Mouse (Mus musculus) urinary bladder, postnatal 25 days (tissue): ENCODE results near the gene Cabp4.

Experiments used
- DNase-seq: peaks from one replicate; pipeline ENCODE4 v3.0.0; 2022; ENCODE audit warnings: low spot score

The Cabp4 gene

GRCm38 (mm10) chr19:4164721-4165120 is 20.9 kb upstream of the Cabp4 start:
- DNase-seq, result no peak

GRCm38 (mm10) chr19:4164100-4164499 is 20.3 kb upstream of the Cabp4 start:
- no peak for DNase-seq

GRCm38 (mm10) chr19:4163543-4163887 is 19.7 kb upstream of the Cabp4 start:
- no peak for DNase-seq

GRCm38 (mm10) chr19:4162646-4163542 is 19.1 kb upstream of the Cabp4 start, which contains the start of gene Rps6kb2:
Gene Rps6kb2 (minus strand): TSS chr19:4163354.
- peak; percentile 95 for DNase-seq

DNA sequence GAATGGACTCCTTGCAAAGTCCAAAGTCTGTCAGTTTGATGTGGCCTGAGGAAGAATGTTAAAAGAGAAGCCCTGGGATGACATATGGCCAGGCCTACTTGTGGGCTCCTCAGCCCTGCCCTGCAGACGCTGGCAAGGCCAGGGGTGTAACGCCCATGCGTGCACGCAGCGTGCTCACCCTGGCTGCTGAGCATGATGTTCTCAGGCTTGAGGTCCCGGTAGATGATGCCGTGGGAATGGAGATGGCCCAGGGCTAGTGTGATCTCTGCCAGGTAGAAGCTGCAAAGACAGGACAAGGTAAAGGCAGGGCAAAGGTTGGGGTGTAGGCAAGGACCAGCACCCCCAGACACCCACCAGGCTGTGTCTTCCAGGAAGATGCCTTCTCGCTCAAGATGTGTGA is 15.2 kb upstream of the Cabp4 start:
- no peak for DNase-seq

GRCm38 (mm10) chr19:4156771-4157170 is 12.9 kb upstream of the Cabp4 start:
- DNase-seq, result no peak

DNA sequence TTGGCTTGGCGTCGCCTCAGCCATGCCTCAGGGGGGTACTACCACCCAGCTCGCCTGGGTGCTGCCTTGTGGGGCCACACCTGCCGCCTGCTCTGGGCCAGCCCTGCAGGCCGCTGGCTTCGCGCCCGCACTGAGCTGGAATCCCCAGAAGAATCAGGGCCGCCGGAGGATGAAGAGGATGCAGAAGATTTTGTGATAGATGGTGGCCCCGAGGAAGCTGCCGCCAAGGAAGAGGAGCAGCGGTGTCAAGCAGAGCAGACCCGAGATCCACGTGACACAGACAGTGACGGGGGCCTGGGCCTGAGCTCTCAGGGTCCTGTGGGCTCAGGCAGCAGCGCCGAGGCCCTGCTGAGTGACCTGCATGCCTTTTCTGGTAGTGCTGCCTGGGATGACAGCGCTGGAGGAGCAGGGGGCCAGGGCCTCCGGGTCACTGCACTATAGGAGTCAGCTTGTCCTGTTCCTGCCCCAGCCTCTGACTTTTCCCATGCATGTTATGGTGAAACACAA is 12.3 kb upstream of the Cabp4 start:
- DNase-seq, result no peak

DNA sequence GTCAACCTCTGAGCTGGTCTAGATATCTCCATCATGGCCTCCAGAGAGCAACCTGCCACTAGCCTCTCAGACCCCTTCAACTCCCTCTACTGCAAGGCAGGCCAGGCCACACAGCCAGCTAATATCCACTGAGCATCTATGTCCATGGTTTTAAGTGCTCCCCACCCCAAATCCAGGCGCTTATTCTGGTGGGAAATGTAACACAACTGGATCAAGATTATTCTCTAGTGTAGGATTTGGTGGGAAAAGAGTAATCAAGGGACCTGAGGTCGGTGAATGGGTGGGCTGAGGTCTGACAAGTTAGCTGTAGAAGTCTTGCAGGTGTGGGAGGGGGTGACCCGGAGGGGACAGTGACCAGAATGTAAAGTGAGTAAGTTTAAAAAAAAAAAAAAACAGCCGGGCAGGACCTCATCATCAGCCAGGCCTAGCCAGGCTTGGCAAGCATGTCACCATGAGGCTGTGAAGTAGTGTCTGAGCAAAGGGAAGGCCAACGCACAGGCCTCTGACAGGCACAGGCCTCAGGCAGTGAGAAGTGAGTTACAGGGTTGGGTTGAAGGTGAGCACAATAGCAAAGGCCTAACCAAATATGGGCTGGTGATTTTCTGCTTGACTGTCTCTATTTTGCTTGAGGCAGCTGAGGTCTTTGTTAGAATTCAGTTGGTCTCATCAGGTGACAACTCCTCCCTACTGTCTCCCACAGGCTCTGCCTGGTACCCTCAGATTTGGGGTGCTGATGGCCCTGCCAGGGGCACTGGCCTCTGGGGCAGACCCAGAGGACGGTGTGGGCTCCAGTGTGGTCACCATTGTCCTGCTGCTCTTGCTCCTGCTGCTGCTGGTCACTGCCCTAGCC is 11.6 kb upstream of the Cabp4 start:
- no peak for DNase-seq

DNA sequence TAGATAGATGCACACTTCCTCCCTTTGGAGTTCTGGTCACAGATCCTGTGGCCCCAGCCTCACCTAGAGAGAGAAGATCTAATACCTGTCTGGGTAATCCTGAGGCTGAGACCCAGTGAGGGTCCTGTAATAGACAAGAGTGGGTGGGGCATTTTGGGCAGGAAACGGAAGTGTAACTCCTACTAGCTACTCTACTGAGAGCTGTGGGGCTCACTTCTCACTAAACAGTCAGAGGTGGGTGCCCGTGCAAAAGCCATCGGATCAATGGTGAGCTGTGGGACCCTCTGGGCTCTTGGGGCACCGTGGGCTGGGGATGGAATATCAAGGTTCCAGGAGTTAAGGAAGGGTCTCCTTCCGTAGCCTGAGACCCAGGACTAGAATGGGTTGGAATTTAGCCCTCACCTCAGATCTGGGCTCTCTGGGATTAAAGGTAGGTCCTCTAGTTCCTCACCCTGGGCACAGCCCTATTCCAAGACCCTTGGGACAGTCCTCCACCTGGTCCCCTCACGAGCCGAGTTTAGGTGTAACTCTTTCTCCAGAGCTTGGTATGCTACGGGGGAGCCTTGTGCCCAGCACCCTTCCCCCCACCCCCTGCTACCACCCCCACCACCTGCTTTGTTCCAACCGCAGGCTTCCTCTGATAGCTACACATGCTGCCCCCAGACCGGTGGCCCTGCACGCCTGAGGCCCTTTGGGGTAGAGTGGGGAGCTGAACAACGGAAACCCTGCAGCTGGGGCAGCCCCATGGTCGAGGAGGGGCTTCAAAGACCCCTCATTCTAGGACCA is 10.8 kb upstream of the Cabp4 start:
- DNase-seq, result no peak

- DNase-seq, result no peak
Observed at GRCm38 (mm10) chr19:4153232-4153654, 9.4 kb upstream of the Cabp4 start, which contains the start of gene Ptprcap. Gene Ptprcap (plus strand): TSS chr19:4153604.

- no peak for DNase-seq
Observed at GRCm38 (mm10) chr19:4152445-4153231, 8.8 kb upstream of the Cabp4 start.

- DNase-seq, result no peak
Observed at GRCm38 (mm10) chr19:4151898-4152297, 8.1 kb upstream of the Cabp4 start.

DNA sequence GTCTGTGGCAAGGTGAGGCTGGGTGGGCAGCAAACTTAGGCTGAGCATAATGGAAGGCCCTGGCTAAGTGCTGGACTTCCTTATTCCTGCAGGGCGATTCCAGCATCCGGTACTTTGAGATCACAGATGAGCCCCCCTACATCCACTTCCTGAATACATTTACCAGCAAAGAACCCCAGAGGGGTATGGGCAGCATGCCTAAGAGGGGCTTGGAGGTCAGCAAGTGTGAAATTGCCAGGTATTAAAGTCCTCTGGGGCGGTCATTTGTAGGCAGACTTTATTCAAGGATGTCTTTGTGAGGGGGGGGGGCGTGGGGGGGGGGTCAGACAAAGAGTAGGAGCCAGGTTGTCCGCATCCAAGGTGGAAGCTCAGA is 7.6 kb upstream of the Cabp4 start:
- DNase-seq, result no peak

GRCm38 (mm10) chr19:4150567-4151487 is 7.0 kb upstream of the Cabp4 start:
- DNase-seq, result no peak

DNA sequence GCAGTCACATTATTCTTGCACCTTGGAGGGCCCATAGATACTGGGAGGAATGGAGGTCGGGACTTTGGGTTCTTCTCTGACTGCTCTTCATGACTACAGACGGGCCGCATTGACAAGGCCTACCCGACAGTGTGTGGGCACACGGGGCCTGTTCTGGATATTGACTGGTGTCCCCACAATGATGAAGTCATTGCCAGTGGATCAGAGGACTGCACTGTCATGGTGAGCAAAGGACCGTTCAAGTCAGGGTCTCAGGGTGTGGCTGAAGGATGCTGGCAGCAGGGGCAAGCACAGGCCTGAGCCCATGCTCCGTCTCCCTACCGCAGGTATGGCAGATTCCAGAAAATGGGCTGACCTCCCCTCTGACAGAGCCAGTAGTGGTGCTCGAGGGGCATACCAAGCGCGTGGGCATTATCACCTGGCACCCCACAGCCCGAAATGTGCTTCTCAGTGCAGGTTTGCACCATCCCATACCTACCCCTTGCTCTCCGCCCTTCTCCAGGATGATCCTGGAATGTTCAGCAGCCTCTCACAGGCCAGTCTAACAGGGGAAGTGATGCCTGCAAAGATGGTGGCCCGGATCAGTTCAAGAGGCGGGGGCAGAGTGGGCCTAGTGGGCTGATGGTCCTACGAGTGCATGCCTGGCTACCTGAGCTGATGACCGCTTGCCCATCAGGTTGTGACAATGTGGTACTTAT is 6.1 kb upstream of the Cabp4 start:
- no peak for DNase-seq

- no peak for DNase-seq
Observed at GRCm38 (mm10) chr19:4149283-4149682, 5.5 kb upstream of the Cabp4 start.

- DNase-seq, result no peak
Observed at GRCm38 (mm10) chr19:4148819-4149218, 5.0 kb upstream of the Cabp4 start.

DNA sequence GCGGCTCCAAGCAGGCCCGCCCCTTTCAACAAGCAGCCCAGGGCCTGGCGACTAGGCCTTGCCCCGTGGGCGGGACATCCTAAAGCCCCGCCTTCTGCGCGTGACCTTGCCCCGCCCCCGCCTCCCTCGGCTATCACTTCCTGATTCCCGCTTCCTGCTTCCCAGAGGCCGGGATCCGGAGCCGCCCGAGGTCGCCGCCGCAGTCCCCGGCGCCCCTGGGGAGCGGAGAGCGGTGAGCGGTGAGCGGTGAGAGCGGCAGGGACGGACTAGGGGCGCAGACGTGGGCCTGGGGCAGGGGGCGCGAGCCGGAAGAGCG is 4.6 kb upstream of the Cabp4 start, which contains the start of gene Coro1b:
Coro1b (plus strand) TSS at position 129 of the 316 bp plus-strand sequence.
- peak; percentile 98 for DNase-seq

DNA sequence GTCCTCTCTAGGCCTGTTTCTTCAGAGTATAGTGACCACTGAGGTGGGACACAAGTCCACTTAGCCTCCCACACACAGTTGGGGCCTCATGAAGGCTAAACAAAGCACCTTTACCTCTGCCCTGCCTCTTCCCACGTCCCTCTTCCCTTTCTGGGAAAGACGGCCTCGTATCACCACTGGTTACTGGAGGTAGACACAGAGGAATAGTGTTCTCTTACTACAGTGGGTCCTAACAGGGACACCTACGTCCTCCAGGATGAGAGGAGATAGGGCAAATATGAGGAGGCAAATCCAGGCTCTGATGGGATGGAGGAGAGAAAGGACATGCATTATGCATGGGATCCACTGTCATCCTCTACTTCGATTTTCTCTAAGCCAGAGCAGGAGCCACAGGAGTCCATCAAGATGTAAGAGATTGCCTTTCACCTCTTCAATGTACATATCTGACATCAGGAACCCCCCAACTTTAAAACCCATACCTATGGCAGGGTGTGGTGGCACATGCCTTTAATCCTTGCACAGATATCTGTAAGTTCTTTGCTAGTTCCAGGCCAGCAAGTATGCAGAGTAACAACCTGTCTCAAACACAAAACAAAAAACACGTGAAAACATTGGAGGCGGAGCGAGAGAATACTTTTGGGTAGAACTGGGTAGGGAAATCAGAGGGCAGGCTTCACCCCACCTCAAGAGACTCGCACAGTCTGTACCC is 4.1 kb upstream of the Cabp4 start:
- DNase-seq, result no peak
